Mouse (Mus musculus) intestine, postnatal 0 days (tissue): ENCODE measurements around the gene Kctd10. TPM values are rescaled to one million over a fixed set of nuclear protein-coding genes. Genes with fewer than 3 reads are reported as not detected.

ENCODE experiments used
- ATAC-seq: fragments of 200-750 bp; cut with Nextera tagmentation; 2 replicates; pipeline ENCODE4 v1.8.0; 2017; ENCODE audit warnings: mild to moderate bottlenecking, moderate TSS enrichment, moderate library complexity
- H3K27ac ChIP-seq: fragments of 300-500 bp; sonication (generic); 2 replicates; pipeline ENCODE4 v1.5.1; 2014; ENCODE audit warnings: mild to moderate bottlenecking, low read depth, low read length, moderate library complexity
- H3K27me3 ChIP-seq: fragments of 300-500 bp; sonication (generic); replicated peaks from 2 replicates; pipeline ENCODE4 v1.6.1; 2014; ENCODE audit warnings: low read length, mixed read lengths; ENCODE audit not compliant: control insufficient read depth, insufficient read depth
- H3K36me3 ChIP-seq: fragments of 300-500 bp; sonication (generic); 2 replicates; pipeline ENCODE4 v1.6.1; 2014; ENCODE audit warnings: mild to moderate bottlenecking, moderate library complexity; ENCODE audit not compliant: control insufficient read depth, insufficient read depth
- H3K4me1 ChIP-seq: fragments of 300-500 bp; sonication (generic); replicated peaks from 2 replicates; pipeline ENCODE4 v1.6.1; 2014; ENCODE audit warnings: antibody characterized with exemption, low read length, mixed read lengths; ENCODE audit not compliant: control insufficient read depth, insufficient read depth
- H3K4me2 ChIP-seq: fragments of 300-500 bp; sonication (generic); replicated peaks from 2 replicates; pipeline ENCODE4 v1.6.1; 2014; ENCODE audit warnings: low read depth, mild to moderate bottlenecking, moderate library complexity
- H3K4me3 ChIP-seq: fragments of 300-500 bp; sonication (generic); 2 replicates; pipeline ENCODE4 v1.5.1; 2014; ENCODE audit warnings: low read depth, low read length
- H3K9ac ChIP-seq: fragments of 300-500 bp; sonication (generic); 2 replicates; pipeline ENCODE4 v1.6.1; 2014; ENCODE audit warnings: mild to moderate bottlenecking, low read depth, low read length
- H3K9me3 ChIP-seq: fragments of 300-500 bp; sonication (generic); 2 replicates; pipeline ENCODE4 v1.6.1; 2016; ENCODE audit warnings: mixed run types; ENCODE audit not compliant: control insufficient read depth
- CTCF ChIP-seq: sonication (generic); IDR thresholded peaks from 2 replicates; pipeline ENCODE4 v1.5.1; 2016; ENCODE audit warnings: low read depth, mild to moderate bottlenecking, control low read depth, antibody characterized with exemption, moderate library complexity
- WGBS: fragments of 180-500 bp; shearing (Covaris S2); extraction: QIAGEN DNeasy Blood & Tissue Kit; methylation state at CpG from one replicate; pipeline ENCODE4 v1.1.7; 2014; 5-methylcytosine and 5-hydroxymethylcytosine counted together
- polyA plus RNA-seq: library from polyadenylated mRNA; unstranded; fragments of >200 nt; fragmentation: Nextera tagmentation; extraction: Ambion mirVana; gene quantifications from 2 replicates; pipeline ENCODE4 v1.2.1, GENCODE M21; 2015

Kctd10 gene
- polyA plus RNA-seq, 1 experiment from 2014 or later: 112 TPM

- no peak overlapping the region for H3K27ac ChIP-seq
- no peak overlapping the region for H3K9ac ChIP-seq
- 51% methylated on average over 11 of the region's 11 CpGs for WGBS
Measured at GRCm38 (mm10) chr5:114421561-114422298, 41.4 kb upstream of the Kctd10 start.

GRCm38 (mm10) chr5:114418541-114418940, 38.2 kb upstream of the Kctd10 start:
- Histone ChIP-seq H3K9ac (no peak overlapping the region), H3K4me2 (no peak overlapping the region), H3K27ac (no peak overlapping the region), H3K4me3 (no peak overlapping the region), H3K27me3 (no peaks in the 10 kb centered on the region), H3K9me3 (no peaks in the 10 kb centered on the region), H3K36me3 (peaks cover 76% of the 10 kb centered on the region), H3K4me1 (no peaks in the 10 kb centered on the region)
- ATAC-seq: no peak
- 78% methylated on average over 8 of the region's 8 CpGs for WGBS
- TF ChIP-seq CTCF: peak; percentile 63

More at GRCm38 (mm10) chr5:114421561-114422298, 41.4 kb upstream of the Kctd10 start:
- Histone ChIP-seq H3K4me2 (no peak overlapping the region), H3K9me3 (no peaks in the 10 kb centered on the region), H3K4me1 (no peaks in the 10 kb centered on the region), H3K27me3 (no peaks in the 10 kb centered on the region), H3K4me3 (no peak overlapping the region), H3K36me3 (peaks cover 44% of the 10 kb centered on the region)
- no peak for TF ChIP-seq CTCF
- ATAC-seq: no peak

- H3K27ac ChIP-seq: no peak overlapping the region
- H3K36me3 ChIP-seq: peaks cover 93% of the 10 kb centered on the region
- no peak overlapping the region for H3K9ac ChIP-seq
- WGBS: 82% methylated on average over 8 of the region's 8 CpGs
- no peaks in the 10 kb centered on the region for H3K9me3 ChIP-seq
- ATAC-seq: no peak
- H3K4me2 ChIP-seq: no peak overlapping the region
- H3K4me3 ChIP-seq: no peak overlapping the region
- H3K4me1 ChIP-seq: no peaks in the 10 kb centered on the region
- peak; percentile 11; the same call in 1 of the 2 replicates for TF ChIP-seq CTCF
- H3K27me3 ChIP-seq: no peaks in the 10 kb centered on the region
Measured at GRCm38 (mm10) chr5:114416855-114417254, 36.5 kb upstream of the Kctd10 start.

GRCm38 (mm10) chr5:114415606-114416005, 35.3 kb upstream of the Kctd10 start:
- no peaks in the 10 kb centered on the region for H3K9me3 ChIP-seq
- H3K27me3 ChIP-seq: no peaks in the 10 kb centered on the region
- H3K4me1 ChIP-seq: no peaks in the 10 kb centered on the region
- peaks cover 98% of the 10 kb centered on the region for H3K36me3 ChIP-seq
- 94% methylated on average over 5 of the region's 5 CpGs for WGBS
- H3K4me2 ChIP-seq: no peak overlapping the region
- no peak overlapping the region for H3K9ac ChIP-seq
- no peak for ATAC-seq
- H3K27ac ChIP-seq: no peak overlapping the region
- H3K4me3 ChIP-seq: no peak overlapping the region
- no peak for TF ChIP-seq CTCF

GRCm38 (mm10) chr5:114413067-114413735, 32.9 kb upstream of the Kctd10 start:
- H3K36me3 ChIP-seq: peaks cover 100% of the 10 kb centered on the region
- no peaks in the 10 kb centered on the region for H3K4me1 ChIP-seq
- TF ChIP-seq CTCF: no peak
- no peak for ATAC-seq
- 57% methylated on average over 16 of the region's 16 CpGs for WGBS
- no peaks in the 10 kb centered on the region for H3K9me3 ChIP-seq
- H3K4me2 ChIP-seq: no peak overlapping the region
- no peak overlapping the region for H3K4me3 ChIP-seq
- H3K27ac ChIP-seq: no peak overlapping the region
- H3K9ac ChIP-seq: no peak overlapping the region
- H3K27me3 ChIP-seq: no peaks in the 10 kb centered on the region

GRCm38 (mm10) chr5:114412361-114412998, 32.2 kb upstream of the Kctd10 start:
- no peak for TF ChIP-seq CTCF
- 75% methylated on average over 23 of the region's 23 CpGs for WGBS
- Histone ChIP-seq H3K4me3 (no peak overlapping the region), H3K4me2 (no peak overlapping the region), H3K9ac (no peak overlapping the region), H3K4me1 (no peaks in the 10 kb centered on the region), H3K27me3 (no peaks in the 10 kb centered on the region), H3K9me3 (no peaks in the 10 kb centered on the region), H3K36me3 (peaks cover 100% of the 10 kb centered on the region), H3K27ac (no peak overlapping the region)
- no peak for ATAC-seq
